Mouse (Mus musculus): ENCODE data around the gene Entpd7. TPM values are rescaled to one million over a fixed set of nuclear protein-coding genes. Genes with fewer than 3 reads are reported as not detected.
A peak's percentile ranks its signal among the peaks of the same experiment; 100 is the strongest.

The Entpd7 gene
- polyA plus RNA-seq, 1 experiment: 4.3 TPM

DNA sequence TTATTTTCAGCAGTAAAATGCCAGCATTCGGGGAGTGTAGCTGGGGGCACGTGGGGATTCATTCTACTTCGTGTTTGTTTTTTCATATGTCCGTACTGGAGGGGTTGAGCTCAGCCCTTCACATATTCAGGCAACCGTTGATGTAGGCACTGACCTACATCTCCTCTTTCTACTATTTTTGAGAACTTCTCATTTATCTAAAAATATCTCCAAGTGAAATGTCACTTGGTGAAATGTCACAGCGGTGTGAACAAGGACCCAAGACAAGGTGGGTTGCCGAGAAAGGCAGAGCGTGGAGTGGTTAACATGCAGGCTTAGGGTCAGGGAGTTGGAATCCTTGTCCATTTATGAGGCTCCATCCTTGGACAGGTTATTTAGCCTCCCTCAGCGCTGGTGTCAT is 42.2 kb upstream of the Entpd7 start:
- no peak overlapping the region for H3ac ChIP-seq (ENCODE audit: control insufficient read depth, insufficient read length, low read depth)
- H3K79me3 ChIP-seq (ENCODE audit: low read depth): no peaks in the 10 kb centered on the region
- H3K36me3 ChIP-seq (ENCODE audit: control insufficient read depth, insufficient read depth): no peaks in the 10 kb centered on the region
- H3K79me2 ChIP-seq (ENCODE audit: control insufficient read depth, insufficient read depth): no peaks in the 10 kb centered on the region
- H3K4me3 ChIP-seq (ENCODE audit: insufficient read depth, poor library complexity, severe bottlenecking): no peak overlapping the region
- H3K27me3 ChIP-seq (ENCODE audit: control insufficient read depth, insufficient read depth, insufficient read length): peaks cover 5% of the 10 kb centered on the region
- TF ChIP-seq CTCF (IDR thresholded peaks at IDR 0.05; ENCODE audit: control insufficient read depth, insufficient read depth, insufficient read length) (no peak), MAX (IDR thresholded peaks at IDR 0.05) (no peak), USF1 (IDR thresholded peaks at IDR 0.05; ENCODE audit: low read depth) (no peak), CEBPB (IDR thresholded peaks at IDR 0.05; ENCODE audit: low read depth) (no peak), MYOG (IDR thresholded peaks at IDR 0.05; ENCODE audit: control insufficient read depth, extremely low read depth, insufficient read length) (no peak), MYOD1 (IDR thresholded peaks at IDR 0.05; ENCODE audit: control insufficient read depth, insufficient read length, low read depth) (no peak), FOSL1 (IDR thresholded peaks at IDR 0.05; ENCODE audit: insufficient read depth, low read length, poor library complexity, severe bottlenecking) (no peak)

DNA sequence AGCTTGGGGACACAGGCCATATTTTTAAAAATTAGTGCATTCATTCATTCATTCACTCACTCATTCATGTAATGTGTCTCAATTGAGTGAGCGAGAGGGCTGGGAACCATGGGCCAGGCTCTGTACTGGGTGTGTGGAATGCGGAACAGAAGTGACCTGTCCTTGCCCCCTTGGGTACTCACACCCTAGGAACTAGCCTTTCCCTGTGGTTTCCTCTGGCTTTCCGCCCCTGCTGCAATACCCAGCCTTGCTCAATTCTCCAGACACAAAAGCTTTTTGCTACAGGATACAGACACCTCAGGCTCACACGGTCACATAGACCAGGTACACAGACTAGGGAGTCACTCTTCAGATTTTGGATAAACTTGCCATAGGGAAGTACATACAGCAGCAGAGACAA is 41.1 kb upstream of the Entpd7 start:
- no peak for TF ChIP-seq MAX (IDR thresholded peaks at IDR 0.05)
- no peak for TF ChIP-seq CTCF (IDR thresholded peaks at IDR 0.05; ENCODE audit: control insufficient read depth, insufficient read depth, insufficient read length)
- no peak for TF ChIP-seq MYOD1 (IDR thresholded peaks at IDR 0.05; ENCODE audit: control insufficient read depth, insufficient read length, low read depth)
- TF ChIP-seq FOSL1 (IDR thresholded peaks at IDR 0.05; ENCODE audit: insufficient read depth, low read length, poor library complexity, severe bottlenecking): no peak
- no peak for TF ChIP-seq MYOG (IDR thresholded peaks at IDR 0.05; ENCODE audit: control insufficient read depth, extremely low read depth, insufficient read length)
- TF ChIP-seq USF1 (IDR thresholded peaks at IDR 0.05; ENCODE audit: low read depth): no peak
- TF ChIP-seq CEBPB (IDR thresholded peaks at IDR 0.05; ENCODE audit: low read depth): no peak
- Histone ChIP-seq H3K79me3 (ENCODE audit: low read depth) (no peaks in the 10 kb centered on the region), H3K4me3 (ENCODE audit: insufficient read depth, poor library complexity, severe bottlenecking) (no peak overlapping the region), H3K27me3 (ENCODE audit: control insufficient read depth, insufficient read depth, insufficient read length) (peaks cover 10% of the 10 kb centered on the region), H3K36me3 (ENCODE audit: control insufficient read depth, insufficient read depth) (no peaks in the 10 kb centered on the region), H3K79me2 (ENCODE audit: control insufficient read depth, insufficient read depth) (no peaks in the 10 kb centered on the region), H3ac (ENCODE audit: control insufficient read depth, insufficient read length, low read depth) (no peak overlapping the region)

DNA sequence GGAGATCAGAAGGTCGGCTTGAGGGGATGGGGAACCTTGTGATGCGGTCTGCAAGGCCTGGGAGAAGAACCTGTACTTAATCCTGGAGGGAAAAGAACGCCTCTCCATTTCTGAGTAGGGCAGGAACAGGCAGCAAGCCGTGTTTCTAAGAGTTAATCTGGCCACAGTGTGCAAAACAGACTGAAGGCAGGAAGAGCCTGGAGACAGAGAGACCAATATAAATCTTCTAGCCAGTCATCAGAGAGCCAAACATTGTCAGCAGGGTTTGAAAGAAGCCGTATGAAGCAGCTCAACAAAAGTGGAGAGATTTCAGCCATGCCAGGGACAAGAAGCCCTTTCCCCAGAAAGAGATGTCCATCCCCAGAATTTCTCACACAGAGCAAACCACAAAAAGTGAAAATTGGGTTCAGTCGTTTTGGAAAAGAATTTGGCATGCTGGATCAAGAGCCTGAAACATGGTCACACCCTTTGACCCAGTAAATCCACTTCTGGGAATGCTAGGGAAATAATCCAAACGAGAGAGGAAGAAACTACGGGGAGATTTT is 38.2 kb upstream of the Entpd7 start:
- peaks cover 10% of the 10 kb centered on the region for H3K27me3 ChIP-seq (ENCODE audit: control insufficient read depth, insufficient read depth, insufficient read length)
- H3K4me3 ChIP-seq (ENCODE audit: insufficient read depth, poor library complexity, severe bottlenecking): no peak overlapping the region
- H3K79me2 ChIP-seq (ENCODE audit: control insufficient read depth, insufficient read depth): no peaks in the 10 kb centered on the region
- no peaks in the 10 kb centered on the region for H3K79me3 ChIP-seq (ENCODE audit: low read depth)
- no peak overlapping the region for H3ac ChIP-seq (ENCODE audit: control insufficient read depth, insufficient read length, low read depth)
- no peak for TF ChIP-seq MAX (IDR thresholded peaks at IDR 0.05)
- TF ChIP-seq MYOG (IDR thresholded peaks at IDR 0.05; ENCODE audit: control insufficient read depth, extremely low read depth, insufficient read length): no peak
- no peak for TF ChIP-seq USF1 (IDR thresholded peaks at IDR 0.05; ENCODE audit: low read depth)
- no peak for TF ChIP-seq FOSL1 (IDR thresholded peaks at IDR 0.05; ENCODE audit: insufficient read depth, low read length, poor library complexity, severe bottlenecking)
- TF ChIP-seq MYOD1 (IDR thresholded peaks at IDR 0.05; ENCODE audit: control insufficient read depth, insufficient read length, low read depth): no peak
- no peak for TF ChIP-seq CEBPB (IDR thresholded peaks at IDR 0.05; ENCODE audit: low read depth)
- no peak for TF ChIP-seq CTCF (IDR thresholded peaks at IDR 0.05; ENCODE audit: control insufficient read depth, insufficient read depth, insufficient read length)
- no peaks in the 10 kb centered on the region for H3K36me3 ChIP-seq (ENCODE audit: control insufficient read depth, insufficient read depth)

DNA sequence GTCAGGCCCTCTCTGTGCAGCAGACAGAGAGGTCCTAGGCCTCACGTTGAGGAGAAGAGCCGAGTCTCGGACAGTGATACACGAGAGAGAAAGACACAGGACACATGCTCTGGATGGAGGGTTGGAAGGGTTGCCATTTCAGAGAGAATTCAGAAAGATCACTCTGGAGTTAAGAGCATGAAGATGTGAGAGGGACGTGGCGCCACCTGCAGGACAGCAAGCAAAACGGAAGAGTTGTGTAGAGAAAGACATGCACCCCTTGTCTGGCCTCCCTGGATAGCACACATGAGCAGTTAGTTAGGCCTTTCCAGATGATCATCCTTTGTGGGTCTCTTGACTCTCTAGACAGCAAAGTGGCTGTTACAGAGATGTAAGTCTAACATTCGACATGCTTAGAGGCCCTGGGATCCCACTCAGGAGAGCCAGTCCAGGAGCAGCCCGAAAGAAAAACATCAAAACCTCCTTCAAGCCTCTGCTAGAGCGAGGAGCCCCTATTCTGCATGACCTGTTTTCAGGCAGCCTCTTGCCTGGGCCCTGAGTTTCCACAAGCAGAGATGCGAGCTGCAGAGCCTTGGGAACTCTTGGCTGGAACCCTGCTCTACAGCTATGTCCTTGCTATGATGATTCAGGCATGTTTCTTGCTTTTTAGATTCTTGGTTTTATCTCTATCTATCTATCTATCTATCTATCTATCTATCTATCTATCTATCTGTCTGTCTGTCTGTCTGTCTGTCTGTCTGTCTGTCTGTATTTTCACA is 33.6 kb upstream of the Entpd7 start:
- no peaks in the 10 kb centered on the region for H3K79me2 ChIP-seq (ENCODE audit: control insufficient read depth, insufficient read depth)
- no peak overlapping the region for H3ac ChIP-seq (ENCODE audit: control insufficient read depth, insufficient read length, low read depth)
- H3K4me3 ChIP-seq (ENCODE audit: insufficient read depth, poor library complexity, severe bottlenecking): no peak overlapping the region
- H3K79me3 ChIP-seq (ENCODE audit: low read depth): no peaks in the 10 kb centered on the region
- H3K36me3 ChIP-seq (ENCODE audit: control insufficient read depth, insufficient read depth): no peaks in the 10 kb centered on the region
- TF ChIP-seq FOSL1 (IDR thresholded peaks at IDR 0.05; ENCODE audit: insufficient read depth, low read length, poor library complexity, severe bottlenecking) (no peak), CTCF (IDR thresholded peaks at IDR 0.05; ENCODE audit: control insufficient read depth, insufficient read depth, insufficient read length) (peak; percentile 68), CEBPB (IDR thresholded peaks at IDR 0.05; ENCODE audit: low read depth) (no peak), MYOG (IDR thresholded peaks at IDR 0.05; ENCODE audit: control insufficient read depth, extremely low read depth, insufficient read length) (no peak), USF1 (IDR thresholded peaks at IDR 0.05; ENCODE audit: low read depth) (no peak), MYOD1 (IDR thresholded peaks at IDR 0.05; ENCODE audit: control insufficient read depth, insufficient read length, low read depth) (no peak), MAX (IDR thresholded peaks at IDR 0.05) (no peak)
- peaks cover 9% of the 10 kb centered on the region for H3K27me3 ChIP-seq (ENCODE audit: control insufficient read depth, insufficient read depth, insufficient read length)

DNA sequence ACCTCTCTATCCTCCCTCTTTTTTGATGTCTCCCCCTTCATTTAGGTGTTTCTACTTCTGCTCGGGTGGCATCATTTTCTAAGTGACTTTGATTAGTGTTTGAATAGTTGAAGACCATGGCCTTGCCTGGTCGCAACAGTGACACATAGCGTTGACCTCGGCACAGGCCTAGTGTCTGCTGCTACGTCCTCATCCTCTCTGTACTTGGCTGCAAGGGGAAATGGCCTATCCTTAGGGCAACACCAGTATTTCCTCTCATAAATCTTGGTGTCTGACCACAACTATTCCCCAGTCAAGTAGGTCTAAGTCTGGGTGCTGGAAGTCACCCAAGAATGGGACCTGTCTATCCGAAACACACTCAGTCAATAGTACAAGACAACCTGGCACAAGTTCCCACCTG is 29.8 kb upstream of the Entpd7 start:
- no peaks in the 10 kb centered on the region for H3K79me2 ChIP-seq (ENCODE audit: control insufficient read depth, insufficient read depth)
- H3K4me3 ChIP-seq (ENCODE audit: insufficient read depth, poor library complexity, severe bottlenecking): no peak overlapping the region
- no peak overlapping the region for H3ac ChIP-seq (ENCODE audit: control insufficient read depth, insufficient read length, low read depth)
- H3K27me3 ChIP-seq (ENCODE audit: control insufficient read depth, insufficient read depth, insufficient read length): no peaks in the 10 kb centered on the region
- TF ChIP-seq CEBPB (IDR thresholded peaks at IDR 0.05; ENCODE audit: low read depth): no peak
- TF ChIP-seq MYOD1 (IDR thresholded peaks at IDR 0.05; ENCODE audit: control insufficient read depth, insufficient read length, low read depth): no peak
- no peak for TF ChIP-seq FOSL1 (IDR thresholded peaks at IDR 0.05; ENCODE audit: insufficient read depth, low read length, poor library complexity, severe bottlenecking)
- TF ChIP-seq MAX (IDR thresholded peaks at IDR 0.05): no peak
- no peak for TF ChIP-seq CTCF (IDR thresholded peaks at IDR 0.05; ENCODE audit: control insufficient read depth, insufficient read depth, insufficient read length)
- no peak for TF ChIP-seq USF1 (IDR thresholded peaks at IDR 0.05; ENCODE audit: low read depth)
- no peak for TF ChIP-seq MYOG (IDR thresholded peaks at IDR 0.05; ENCODE audit: control insufficient read depth, extremely low read depth, insufficient read length)
- H3K79me3 ChIP-seq (ENCODE audit: low read depth): no peaks in the 10 kb centered on the region
- H3K36me3 ChIP-seq (ENCODE audit: control insufficient read depth, insufficient read depth): peaks cover 17% of the 10 kb centered on the region

Data from C2C12 (cell line).